Mouse (Mus musculus) lung, embryonic 16.5 days (tissue): ENCODE results near the gene Taf9. TPM values are rescaled to one million over a fixed set of nuclear protein-coding genes. Genes with fewer than 3 reads are reported as not detected.

Experiments used
- ATAC-seq: fragments of 200-750 bp; cut with Nextera tagmentation; 2 replicates; pipeline ENCODE4 v1.8.0; 2017; ENCODE audit warnings: low read depth, mild to moderate bottlenecking, moderate library complexity
- H3K27ac ChIP-seq: fragments of 300-500 bp; sonication (generic); 2 replicates; pipeline ENCODE4 v1.5.1; 2014; ENCODE audit warnings: mild to moderate bottlenecking, control low read depth, low read length
- H3K27me3 ChIP-seq: fragments of 300-500 bp; sonication (generic); 2 replicates; pipeline ENCODE4 v1.6.1; 2014; ENCODE audit warnings: low read depth, low read length, mixed read lengths; ENCODE audit not compliant: control insufficient read depth, insufficient read depth
- H3K36me3 ChIP-seq: fragments of 300-500 bp; sonication (generic); 2 replicates; pipeline ENCODE4 v1.6.1; 2014; ENCODE audit warnings: low read length; ENCODE audit not compliant: control insufficient read depth, insufficient read depth
- H3K4me1 ChIP-seq: fragments of 300-500 bp; sonication (generic); replicated peaks from 2 replicates; pipeline ENCODE4 v1.6.1; 2014; ENCODE audit warnings: low read length, mixed read lengths; ENCODE audit not compliant: control insufficient read depth, insufficient read depth
- H3K4me2 ChIP-seq: fragments of 300-500 bp; sonication (generic); 2 replicates; pipeline ENCODE4 v1.6.1; 2014; ENCODE audit warnings: low read depth, low read length, control low read depth
- H3K4me3 ChIP-seq: fragments of 300-500 bp; sonication (generic); 2 replicates; pipeline ENCODE4 v1.5.1; 2014; ENCODE audit warnings: mild to moderate bottlenecking, low read length, control low read depth
- H3K9ac ChIP-seq: fragments of 300-500 bp; sonication (generic); 2 replicates; pipeline ENCODE4 v1.6.1; 2014; ENCODE audit warnings: low read length, control low read depth
- H3K9me3 ChIP-seq: fragments of 300-500 bp; sonication (generic); 2 replicates; pipeline ENCODE4 v1.6.1; 2016; ENCODE audit warnings: low read length; ENCODE audit not compliant: control insufficient read depth
- WGBS: fragments of 180-500 bp; shearing (Covaris S2); extraction: QIAGEN DNeasy Blood & Tissue Kit; methylation state at CpG from one replicate; pipeline ENCODE4 v1.1.7; 2014; 5-methylcytosine and 5-hydroxymethylcytosine counted together
- polyA plus RNA-seq: library from polyadenylated mRNA; unstranded; fragments of >200 nt; fragmentation: Nextera tagmentation; extraction: Ambion mirVana; gene quantifications from 2 replicates; pipeline ENCODE4 v1.2.1, GENCODE M21; 2015

Gene Taf9
- polyA plus RNA-seq, 1 experiment from 2014 or later, result 17.4 TPM

DNA sequence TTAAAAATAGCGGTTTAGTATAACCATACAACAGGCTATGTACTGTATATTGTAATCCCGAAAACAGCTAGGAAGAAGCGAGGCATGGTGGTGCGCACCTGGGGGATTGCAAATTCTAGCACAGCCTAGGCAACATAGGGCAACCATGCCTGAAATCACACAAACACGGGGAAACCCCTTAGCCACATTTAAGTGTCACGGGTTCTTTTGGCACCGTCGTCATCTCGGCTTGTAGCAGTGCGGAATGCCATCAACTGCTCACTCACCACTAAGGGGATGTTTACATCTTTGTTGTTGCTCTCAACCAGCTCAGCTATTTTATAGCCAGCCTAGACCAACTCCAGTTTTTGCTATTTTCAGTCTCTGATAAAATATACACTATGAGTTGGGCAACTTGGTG is 47.5 kb downstream of the Taf9 start:
- Histone ChIP-seq H3K4me1 (no peaks in the 10 kb centered on the region), H3K27ac (no peak overlapping the region), H3K36me3 (peaks cover 51% of the 10 kb centered on the region), H3K9me3 (no peaks in the 10 kb centered on the region), H3K4me3 (no peak overlapping the region), H3K27me3 (no peaks in the 10 kb centered on the region), H3K9ac (no peak overlapping the region), H3K4me2 (no peak overlapping the region)
- 89% methylated on average over 10 of the region's 10 CpGs for WGBS
- no peak for ATAC-seq

DNA sequence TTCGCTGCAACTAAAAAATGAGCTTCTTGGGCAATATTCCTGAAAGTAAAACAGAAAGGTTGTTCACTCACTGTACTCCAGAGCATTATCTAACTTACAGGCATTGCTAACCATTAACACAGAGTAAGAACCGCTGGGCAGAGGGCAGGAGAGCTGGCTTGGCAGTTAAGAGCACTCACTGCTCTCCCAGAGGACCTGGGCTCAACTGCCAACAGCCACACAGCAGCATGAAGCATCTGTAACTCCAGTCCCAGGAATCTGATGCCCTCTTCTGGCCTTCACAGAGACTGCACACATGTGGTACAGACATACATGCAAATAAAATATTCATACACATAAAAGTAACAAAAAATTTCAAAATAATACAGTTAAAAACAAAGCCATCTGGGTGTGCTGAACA is 52.1 kb downstream of the Taf9 start:
- no peak for ATAC-seq
- H3K4me2 ChIP-seq, result no peak overlapping the region

More for the DNA sequence above, 52.1 kb downstream of the Taf9 start:
- Histone ChIP-seq H3K4me3 (no peak overlapping the region), H3K9ac (no peak overlapping the region), H3K4me1 (no peaks in the 10 kb centered on the region), H3K9me3 (no peaks in the 10 kb centered on the region), H3K27ac (no peak overlapping the region), H3K27me3 (no peaks in the 10 kb centered on the region), H3K36me3 (peaks cover 64% of the 10 kb centered on the region)
- 95% methylated on average over 2 of the region's 2 CpGs for WGBS

Other genes with a start within 250 kb of the Taf9 start
- not detected in 2 replicates for gene Naip1, start 198.7 kb upstream of the Taf9 start, polyA plus RNA-seq
- 68.5 and 73.5 TPM in 2 replicates for gene Gtf2h2, start 159.0 kb upstream of the Taf9 start, polyA plus RNA-seq
- gene Ocln, start 98.9 kb upstream of the Taf9 start, polyA plus RNA-seq, result 38.5 and 38.8 TPM in 2 replicates
- gene Marveld2, start 34.6 kb upstream of the Taf9 start, polyA plus RNA-seq, result 12.0 TPM in 2 replicates
- 257 TPM in 2 replicates for gene Ak6, start 600 bp upstream of the Taf9 start, polyA plus RNA-seq
- 21.4 and 22.4 TPM in 2 replicates for gene Rad17, start 528 bp upstream of the Taf9 start, polyA plus RNA-seq
- gene Ccdc125, start 18.1 kb downstream of the Taf9 start, polyA plus RNA-seq, result 11.3 and 12.8 TPM in 2 replicates
- gene Cdk7, start 79.4 kb downstream of the Taf9 start, polyA plus RNA-seq, result 89.2 and 90.7 TPM in 2 replicates
- 152 and 163 TPM in 2 replicates for gene Mrps36, start 93.1 kb downstream of the Taf9 start, polyA plus RNA-seq
- 31.1 and 35.1 TPM in 2 replicates for gene Cenph, start 124.3 kb downstream of the Taf9 start, polyA plus RNA-seq
- 271 and 277 TPM in 2 replicates for gene Ccnb1, start 135.0 kb downstream of the Taf9 start, polyA plus RNA-seq
- gene Slc30a5, start 181.8 kb downstream of the Taf9 start, polyA plus RNA-seq, result 46.2 and 48.4 TPM in 2 replicates